Mouse (Mus musculus) cerebellum, adult 8-10 months (tissue): ENCODE measurements at regions not wholly inside any gene's neighbourhood (a gene's known extent, or its start where the extent isn't known, plus 50 kb on each side); places are given as distances from the start of the nearest gene placed in this dataset.

ENCODE experiments used
- DNase-seq: peaks from one replicate; pipeline ENCODE4 v3.0.0; 2022

- no peak for DNase-seq
Observed at GRCm38 (mm10) chr2:108584799-108585198, 695.7 kb upstream of the Kif18a start.

- no peak for DNase-seq
Observed at GRCm38 (mm10) chr2:108593555-108593954, 687.0 kb upstream of the Kif18a start.

GRCm38 (mm10) chr2:108600346-108600745 is 680.2 kb upstream of the Kif18a start:
- DNase-seq, result no peak

- no peak for DNase-seq
Observed at GRCm38 (mm10) chr2:108619580-108619979, 661.0 kb upstream of the Kif18a start.

- DNase-seq, result no peak
Observed at GRCm38 (mm10) chr2:108622367-108623162, 658.0 kb upstream of the Kif18a start.

- DNase-seq, result no peak
Observed at GRCm38 (mm10) chr2:108635644-108636043, 644.9 kb upstream of the Kif18a start.

GRCm38 (mm10) chr2:108660697-108661388 is 619.7 kb upstream of the Kif18a start:
- no peak for DNase-seq

- DNase-seq, result no peak
Observed at GRCm38 (mm10) chr2:108677777-108678380, 602.7 kb upstream of the Kif18a start.

- no peak for DNase-seq
Observed at GRCm38 (mm10) chr2:108681574-108681973, 599.0 kb upstream of the Kif18a start.

- DNase-seq, result no peak
Observed at GRCm38 (mm10) chr2:108686019-108686743, 594.4 kb upstream of the Kif18a start.

GRCm38 (mm10) chr2:108690091-108690490 is 590.4 kb upstream of the Kif18a start:
- DNase-seq, result peak; percentile 38

GRCm38 (mm10) chr2:108691156-108692007 is 589.2 kb upstream of the Kif18a start:
- DNase-seq, result no peak

GRCm38 (mm10) chr2:108701308-108701707 is 579.2 kb upstream of the Kif18a start:
- DNase-seq, result no peak

GRCm38 (mm10) chr2:108707856-108708855 is 572.4 kb upstream of the Kif18a start:
- DNase-seq, result no peak

GRCm38 (mm10) chr2:108742079-108742478 is 538.5 kb upstream of the Kif18a start:
- DNase-seq, result no peak

GRCm38 (mm10) chr2:108743511-108743910 is 537.0 kb upstream of the Kif18a start:
- DNase-seq, result no peak

- no peak for DNase-seq
Observed at GRCm38 (mm10) chr2:108744797-108745196, 535.7 kb upstream of the Kif18a start.

- DNase-seq, result no peak
Observed at GRCm38 (mm10) chr2:108753494-108754225, 526.9 kb upstream of the Kif18a start.

GRCm38 (mm10) chr2:108755821-108756220 is 524.7 kb upstream of the Kif18a start:
- DNase-seq, result no peak

- no peak for DNase-seq
Observed at GRCm38 (mm10) chr2:108756251-108756650, 524.3 kb upstream of the Kif18a start.
